Mouse (Mus musculus): ENCODE data around the gene Npm1. TPM values are rescaled to one million over a fixed set of nuclear protein-coding genes. Genes with fewer than 3 reads are reported as not detected.

The Npm1 gene
- polyA plus RNA-seq, 1 experiment from 2014 or later = 1,033 TPM

Other genes with a start within 250 kb of the Npm1 start
- 1.1 and 2.6 TPM in 2 replicates for gene Fgf18, start 15.8 kb downstream of the Npm1 start, polyA plus RNA-seq (2016; fragmentation: Nextera tagmentation; extraction: Ambion mirVana)
- 0.28 TPM in 1 of 2 replicates, not detected in the other for gene Tlx3, start 40.4 kb upstream of the Npm1 start, polyA plus RNA-seq (2016; fragmentation: Nextera tagmentation; extraction: Ambion mirVana)
- 0.14 TPM in 1 of 2 replicates, not detected in the other for gene Gm12117, start 113.5 kb upstream of the Npm1 start, polyA plus RNA-seq (2016; fragmentation: Nextera tagmentation; extraction: Ambion mirVana)

Data from heart, embryonic 10.5 days (tissue).